Mouse (Mus musculus): Measurements from ENCODE around the gene Aldh1l1. TPM values are rescaled to one million over a fixed set of nuclear protein-coding genes. Genes with fewer than 3 reads are reported as not detected.
A peak's percentile ranks its signal among the peaks of the same experiment; 100 is the strongest.

Aldh1l1 gene
- total and polyA plus RNA-seq, 3 experiments = 0.04 to 0.14 TPM; not detected in 1

DNA sequence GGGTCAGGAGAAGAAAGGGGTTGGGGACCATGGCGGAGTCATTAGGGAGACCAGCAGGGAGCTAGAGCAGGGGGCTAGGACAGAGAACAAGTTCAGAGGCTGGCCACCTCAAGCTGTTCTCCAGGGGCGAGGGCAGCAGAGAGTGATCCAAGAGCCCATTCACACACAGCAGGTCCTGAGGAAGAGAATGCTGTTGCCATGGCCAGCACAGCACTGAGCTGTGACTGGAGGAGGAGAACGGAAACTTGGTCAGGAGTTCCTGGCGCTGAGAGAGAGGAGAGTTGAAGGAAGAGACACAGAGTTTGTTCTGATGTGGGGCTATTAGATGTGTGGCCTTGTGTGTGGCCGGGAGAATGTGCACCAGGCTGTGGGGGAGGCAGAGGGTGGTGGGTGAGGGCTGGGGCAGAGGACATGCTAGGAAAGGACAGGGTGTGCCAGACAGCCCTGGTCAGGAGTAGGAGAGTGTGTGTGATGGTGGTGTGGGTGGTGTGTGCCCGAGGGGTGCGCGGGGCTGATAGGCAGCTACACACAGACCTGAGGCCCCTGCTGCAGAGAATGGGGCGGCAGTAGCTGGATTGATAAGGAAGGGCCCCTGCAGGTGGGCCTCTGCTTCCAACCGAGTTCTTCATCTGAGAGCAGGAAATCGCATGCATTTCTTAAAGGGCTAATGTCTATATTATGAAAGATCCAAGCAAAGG, 136.7 kb downstream of the Aldh1l1 start:
- peaks cover 61% of the 10 kb centered on the region for H3K79me2 ChIP-seq (ENCODE audit: control insufficient read depth, insufficient read depth, low read length, poor library complexity)
- H3K27ac ChIP-seq (ENCODE audit: control insufficient read depth, low read depth, low read length) = peak overlapping the region; percentile 98
- H3K36me3 ChIP-seq (ENCODE audit: control insufficient read depth in 1 of 2, insufficient read depth in 2 of 2, low read length in 2 of 2) = peaks cover 5 to 37% of the 10 kb centered on the region in 2 experiments
- H3K9ac ChIP-seq (ENCODE audit: control insufficient read depth, low read depth, low read length, poor library complexity, severe bottlenecking) = peak overlapping the region; percentile 92
- no peaks in the 10 kb centered on the region for H3K27me3 ChIP-seq (ENCODE audit: control insufficient read depth in 1 of 2, insufficient read depth in 2 of 2, low read length in 2 of 2)
- H3K4me3 ChIP-seq (ENCODE audit: control insufficient read depth in 1 of 2, insufficient read depth in 1 of 2, low read depth in 2 of 2, low read length in 2 of 2) = peak overlapping the region; percentile 40 to 61
- TF ChIP-seq ELF1 (IDR thresholded peaks at IDR 0.05; ENCODE audit: low read depth, low read length) (peak; percentile 55), TAL1 (IDR thresholded peaks at IDR 0.05; ENCODE audit: low read length) (peak; percentile 94), MYB (IDR thresholded peaks at IDR 0.05; ENCODE audit: low read depth, low read length) (peak; percentile 71), GABPA (IDR thresholded peaks at IDR 0.05; ENCODE audit: low read depth, low read length) (no peak), E2F4 (IDR thresholded peaks at IDR 0.05; ENCODE audit: borderline replicate concordance, low read depth, low read length) (no peak), RCOR1 (IDR thresholded peaks at IDR 0.05; ENCODE audit: low read depth, low read length) (no peak; the same call in 1 of the 2 replicates), NRF1 (IDR thresholded peaks at IDR 0.05; ENCODE audit: insufficient read depth, low read depth, low read length, poor library complexity, severe bottlenecking) (peak; percentile 28; the same call in 1 of the 2 replicates), SIN3A (IDR thresholded peaks at IDR 0.05; ENCODE audit: low read length) (peak; percentile 83), MYC (IDR thresholded peaks at IDR 0.05; ENCODE audit: low read depth, low read length) (0 out of 2 replicates have a peak, but pooled peaks have one; percentile 75), GATA1 (IDR thresholded peaks at IDR 0.05; ENCODE audit: low read depth, low read length) (peak; percentile 92), MAX (IDR thresholded peaks at IDR 0.05; ENCODE audit: low read length) (peak; percentile 57; the same call in 1 of the 2 replicates), ZKSCAN1 (IDR thresholded peaks at IDR 0.05; ENCODE audit: low read depth, low read length) (no peak), POLR2AphosphoS2 (IDR thresholded peaks at IDR 0.05; ENCODE audit: low read length) (0 out of 2 replicates have a peak, but pooled peaks have one; percentile 22), NELFE (IDR thresholded peaks at IDR 0.05; ENCODE audit: low read depth, low read length) (peak; percentile 26), TCF12 (IDR thresholded peaks at IDR 0.05; ENCODE audit: low read depth, low read length) (peak; percentile 97), EP300 (IDR thresholded peaks at IDR 0.05; ENCODE audit: low read depth in 1 of 2, low read length in 2 of 2) (peak; percentile 91 to 97), ZMIZ1 (IDR thresholded peaks at IDR 0.05; ENCODE audit: low read depth, low read length) (peak; percentile 86), KAT2A (conservative IDR thresholded peaks at IDR 0.05; ENCODE audit: low read depth, low read length) (0 out of 2 replicates have a peak, but pooled peaks have one; percentile 34), ZNF384 (IDR thresholded peaks at IDR 0.05; ENCODE audit: low read depth, low read length) (no peak), ETS1 (IDR thresholded peaks at IDR 0.05; ENCODE audit: low read depth, low read length) (peak; percentile 88), POLR2A (IDR thresholded peaks at IDR 0.05; ENCODE audit: control insufficient read depth in 1 of 2, insufficient read depth in 1 of 2, low read depth in 1 of 2, low read length in 2 of 2, poor library complexity in 1 of 2) (peak in 1 of 2 experiments; percentile 72; a peak in 2 of 4 replicates), JUND (IDR thresholded peaks at IDR 0.05; ENCODE audit: low read depth, low read length) (0 out of 2 replicates have a peak, but pooled peaks have one; percentile 40), MAZ (IDR thresholded peaks at IDR 0.05; ENCODE audit: low read depth, low read length) (peak; percentile 61), TBP (IDR thresholded peaks at IDR 0.05; ENCODE audit: low read depth, low read length) (peak; percentile 50; the same call in 1 of the 2 replicates), UBTF (IDR thresholded peaks at IDR 0.05; ENCODE audit: borderline replicate concordance, insufficient read depth, low read depth, low read length) (0 out of 2 replicates have a peak, but pooled peaks have one; percentile 18), BHLHE40 (IDR thresholded peaks at IDR 0.05; ENCODE audit: borderline replicate concordance, low read depth, low read length) (peak; percentile 77)
- peak; percentile 90 for DNase-seq (ENCODE audit: low read depth, low spot score)
- H3K4me1 ChIP-seq (ENCODE audit: control insufficient read depth in 1 of 2, insufficient read depth in 2 of 2, low read length in 2 of 2) = peaks cover 23 to 57% of the 10 kb centered on the region in 2 experiments; a peak in 3 of 4 replicates
- H3K9me3 ChIP-seq (replicated peaks; ENCODE audit: insufficient read depth, low read length) = no peaks in the 10 kb centered on the region
